Mouse (Mus musculus) embryonic facial prominence, embryonic 14.5 days (tissue): Measurements from ENCODE around the gene Polr2i. TPM values are rescaled to one million over a fixed set of nuclear protein-coding genes. Genes with fewer than 3 reads are reported as not detected.

Experiments
- ATAC-seq: fragments of 200-750 bp; cut with Nextera tagmentation; 2 replicates; pipeline ENCODE4 v1.8.0; 2017; ENCODE audit warnings: low read depth, moderate number of reproducible peaks, moderate TSS enrichment
- DNase-seq: peaks from one replicate; pipeline ENCODE4 v3.0.0-alpha.2; 2015; ENCODE audit warnings: low spot score
- H3K27ac ChIP-seq: fragments of 300-500 bp; sonication (generic); replicated peaks from 2 replicates; pipeline ENCODE4 v1.5.1; 2014; ENCODE audit warnings: low read depth, mild to moderate bottlenecking, low read length, moderate library complexity
- H3K27me3 ChIP-seq: fragments of 300-500 bp; sonication (generic); replicated peaks from 2 replicates; pipeline ENCODE4 v1.6.1; 2014; ENCODE audit warnings: low read length; ENCODE audit not compliant: control insufficient read depth, insufficient read depth
- H3K36me3 ChIP-seq: fragments of 300-500 bp; sonication (generic); 2 replicates; pipeline ENCODE4 v1.6.1; 2014; ENCODE audit warnings: low read length, mixed read lengths; ENCODE audit not compliant: control insufficient read depth, insufficient read depth
- H3K4me1 ChIP-seq: fragments of 300-500 bp; sonication (generic); 2 replicates; pipeline ENCODE4 v1.6.1; 2014; ENCODE audit warnings: antibody characterized with exemption, low read length; ENCODE audit not compliant: control insufficient read depth, insufficient read depth
- H3K4me2 ChIP-seq: fragments of 300-500 bp; sonication (generic); 2 replicates; pipeline ENCODE4 v1.6.1; 2014; ENCODE audit warnings: low read depth, mild to moderate bottlenecking, low read length, moderate library complexity, mixed read lengths
- H3K4me3 ChIP-seq: fragments of 300-500 bp; sonication (generic); 2 replicates; pipeline ENCODE4 v1.5.1; 2014; ENCODE audit warnings: low read depth, mild to moderate bottlenecking, low read length
- H3K9ac ChIP-seq: fragments of 300-500 bp; sonication (generic); 2 replicates; pipeline ENCODE4 v1.6.1; 2014; ENCODE audit warnings: low read depth, mild to moderate bottlenecking, low read length, moderate library complexity, mixed read lengths
- H3K9me3 ChIP-seq: fragments of 300-500 bp; sonication (generic); 2 replicates; pipeline ENCODE4 v1.6.1; 2016; ENCODE audit warnings: low read length; ENCODE audit not compliant: control insufficient read depth
- WGBS: fragments of 180-500 bp; shearing (Covaris S2); extraction: QIAGEN DNeasy Blood & Tissue Kit; methylation state at CpG from one replicate; pipeline ENCODE4 v1.1.7; 2014; 5-methylcytosine and 5-hydroxymethylcytosine counted together
- polyA plus RNA-seq: library from polyadenylated mRNA; unstranded; fragments of >200 nt; fragmentation: Nextera tagmentation; extraction: Ambion mirVana; gene quantifications from 2 replicates; pipeline ENCODE4 v1.2.1, GENCODE M21; 2014

Gene Polr2i
- polyA plus RNA-seq, 1 experiment from 2014 or later = 180 TPM

DNA sequence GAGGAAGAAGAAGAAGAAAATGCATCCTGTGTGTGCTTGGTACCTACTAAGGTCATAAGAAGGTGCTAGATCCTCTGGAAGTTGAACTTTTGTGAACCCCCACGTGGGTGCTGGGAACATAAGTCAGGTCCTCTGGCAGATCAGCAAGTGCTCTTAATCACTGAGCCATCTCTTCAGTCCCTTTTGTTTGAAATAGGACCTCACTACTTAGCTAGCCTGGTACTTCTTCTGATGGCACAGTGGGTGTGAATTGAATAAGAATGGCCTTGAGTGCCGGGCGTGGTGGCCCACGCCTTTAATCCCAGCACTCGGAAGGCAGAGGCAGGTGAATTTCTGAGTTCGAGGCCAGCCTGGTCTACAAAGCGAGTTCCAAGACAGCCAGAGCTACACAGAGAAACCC lies 34.2 kb downstream of the Polr2i start:
- no peak overlapping the region for H3K4me3 ChIP-seq
- WGBS = 91% methylated on average over 7 of the region's 7 CpGs
- no peak overlapping the region for H3K27ac ChIP-seq
- H3K27me3 ChIP-seq = no peaks in the 10 kb centered on the region
- DNase-seq (no peak), ATAC-seq (no peak)
- peaks cover 12% of the 10 kb centered on the region; the same call in 1 of the 2 replicates for H3K36me3 ChIP-seq
- H3K4me2 ChIP-seq = no peak overlapping the region
- H3K4me1 ChIP-seq = no peaks in the 10 kb centered on the region
- no peaks in the 10 kb centered on the region for H3K9me3 ChIP-seq
- no peak overlapping the region for H3K9ac ChIP-seq

DNA sequence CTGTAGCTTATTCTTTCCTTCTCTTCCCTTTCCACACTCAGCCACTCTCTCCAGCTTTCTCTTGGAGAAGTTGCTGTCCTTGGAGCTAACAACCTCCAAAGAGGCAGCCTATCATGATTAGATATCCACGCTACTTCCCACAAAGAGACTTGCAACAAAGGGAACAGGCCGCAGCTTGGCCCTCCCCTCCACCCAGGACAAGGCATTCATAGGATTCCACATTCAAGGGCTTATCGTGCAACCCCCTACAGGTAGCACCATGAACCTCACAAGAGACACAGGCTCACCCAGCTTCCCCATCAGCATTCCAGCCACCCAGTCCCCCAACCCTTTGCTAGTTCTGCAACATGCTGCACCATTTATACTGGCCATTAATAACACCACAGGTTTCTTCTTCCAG lies 35.0 kb downstream of the Polr2i start:
- Histone ChIP-seq H3K4me2 (no peak overlapping the region), H3K4me3 (no peak overlapping the region), H3K36me3 (peaks cover 13% of the 10 kb centered on the region; the same call in 1 of the 2 replicates), H3K4me1 (no peaks in the 10 kb centered on the region), H3K9me3 (no peaks in the 10 kb centered on the region), H3K9ac (no peak overlapping the region), H3K27ac (no peak overlapping the region), H3K27me3 (no peaks in the 10 kb centered on the region)
- DNase-seq (no peak), ATAC-seq (no peak)
- 77% methylated on average over 3 of the region's 3 CpGs for WGBS

DNA sequence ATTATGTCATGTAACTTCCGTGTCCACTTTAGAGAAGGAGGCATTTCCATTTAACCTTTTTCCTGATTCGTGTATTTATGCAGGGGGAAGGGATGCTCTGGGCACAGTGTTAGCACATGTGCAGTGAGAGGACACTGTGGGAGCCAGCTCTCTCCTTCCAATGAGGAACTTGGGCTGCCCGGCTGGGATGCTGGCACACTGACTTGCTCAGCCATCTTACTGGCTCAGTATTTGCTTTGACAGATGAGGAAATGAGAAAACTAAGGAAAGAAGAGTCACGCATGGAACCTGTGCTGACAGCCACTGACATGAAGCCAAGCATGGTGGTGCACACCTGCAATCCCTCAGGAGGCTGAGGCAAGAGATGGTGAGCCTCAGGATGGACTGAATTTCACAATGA lies 37.9 kb downstream of the Polr2i start:
- no peak overlapping the region for H3K4me3 ChIP-seq
- 0 out of 2 replicates have a peak, but pooled peaks cover 7% of the 10 kb centered on the region for H3K36me3 ChIP-seq
- no peaks in the 10 kb centered on the region for H3K27me3 ChIP-seq
- WGBS = 91% methylated on average over 4 of the region's 4 CpGs
- no peak overlapping the region for H3K9ac ChIP-seq
- no peak overlapping the region for H3K4me2 ChIP-seq
- H3K9me3 ChIP-seq = no peaks in the 10 kb centered on the region
- H3K27ac ChIP-seq = no peak overlapping the region
- H3K4me1 ChIP-seq = no peaks in the 10 kb centered on the region
- ATAC-seq (no peak), DNase-seq (no peak)

DNA sequence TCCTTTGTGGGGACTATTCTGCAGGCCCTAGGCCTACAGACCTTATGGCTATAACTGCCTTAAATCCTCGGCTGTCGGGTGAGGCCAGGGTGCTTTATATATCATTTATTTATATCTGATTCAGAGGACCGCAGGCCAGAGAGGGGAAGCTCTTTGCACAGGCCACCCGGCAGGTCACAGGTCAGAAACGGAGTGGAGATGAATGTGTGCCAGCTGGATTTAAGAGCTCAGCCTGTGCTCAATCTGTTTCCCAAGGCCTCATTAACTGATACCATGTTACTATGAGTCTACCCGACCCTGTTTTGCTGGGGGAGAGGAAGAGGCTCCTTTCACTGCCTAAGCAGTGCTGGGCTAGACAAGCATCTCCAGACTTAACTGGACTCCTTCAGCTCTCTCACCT lies 42.6 kb downstream of the Polr2i start:
- H3K27me3 ChIP-seq = no peaks in the 10 kb centered on the region
- ATAC-seq = no peak
- no peak overlapping the region for H3K27ac ChIP-seq
- 80% methylated on average over 6 of the region's 6 CpGs for WGBS
- no peaks in the 10 kb centered on the region for H3K9me3 ChIP-seq
- H3K4me3 ChIP-seq = no peak overlapping the region
- H3K9ac ChIP-seq = no peak overlapping the region
- no peak overlapping the region for H3K4me2 ChIP-seq
- H3K36me3 ChIP-seq = 0 out of 2 replicates have a peak, but pooled peaks cover 7% of the 10 kb centered on the region
- no peaks in the 10 kb centered on the region for H3K4me1 ChIP-seq
- DNase-seq = no peak

DNA sequence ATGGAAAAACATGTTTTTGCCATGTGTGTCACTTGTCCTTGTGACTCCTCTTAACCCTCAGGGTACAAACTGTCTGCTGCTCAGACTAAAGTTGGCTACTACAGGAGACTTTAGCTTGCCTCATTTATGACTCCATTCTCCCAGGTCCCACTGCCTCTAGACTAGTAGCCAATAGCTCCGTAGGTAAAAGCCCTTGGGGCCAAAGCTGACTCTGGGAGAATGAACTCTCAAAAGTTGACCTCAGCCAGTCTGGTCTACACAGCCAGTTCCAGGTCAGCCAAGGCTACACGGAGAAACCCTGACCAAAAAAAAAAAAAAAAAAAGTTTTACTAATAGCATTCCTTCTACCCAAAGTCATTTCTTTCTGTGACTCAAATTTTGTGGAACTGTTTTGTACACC lies 47.2 kb downstream of the Polr2i start:
- ATAC-seq (no peak), DNase-seq (no peak)
- H3K4me2 ChIP-seq = peak overlapping the region; percentile 95
- 0 out of 2 replicates have a peak, but pooled peaks cover 4% of the 10 kb centered on the region for H3K4me1 ChIP-seq
- 54% methylated on average over 2 of the region's 2 CpGs for WGBS
- no peak overlapping the region for H3K27ac ChIP-seq
- no peaks in the 10 kb centered on the region for H3K36me3 ChIP-seq
- H3K27me3 ChIP-seq = no peaks in the 10 kb centered on the region
- H3K9ac ChIP-seq = no peak overlapping the region
- no peaks in the 10 kb centered on the region for H3K9me3 ChIP-seq
- no peak overlapping the region for H3K4me3 ChIP-seq

DNA sequence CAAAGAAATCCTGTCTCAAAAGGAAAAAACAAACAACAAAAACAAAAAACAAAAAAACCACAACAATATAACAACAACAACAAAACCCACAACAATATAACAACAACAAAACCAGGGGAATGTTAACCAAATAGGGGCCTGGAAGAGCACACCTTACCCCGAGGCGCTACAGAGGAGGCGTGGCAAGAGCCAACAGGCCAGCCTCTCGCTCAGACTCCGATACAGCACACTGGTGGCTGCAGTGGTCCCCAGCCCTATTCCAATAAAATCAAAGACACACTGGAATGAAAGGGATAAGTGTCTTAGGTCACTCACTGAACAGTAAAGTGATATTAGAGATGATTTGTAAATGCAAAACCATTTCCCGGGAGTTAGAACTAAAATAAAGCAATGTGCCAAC lies 47.8 kb downstream of the Polr2i start:
- peak overlapping the region; percentile 60; the same call in 1 of the 2 replicates for H3K9ac ChIP-seq
- no peaks in the 10 kb centered on the region for H3K27me3 ChIP-seq
- H3K9me3 ChIP-seq = no peaks in the 10 kb centered on the region
- peak overlapping the region; percentile 95 for H3K4me2 ChIP-seq
- DNase-seq (peak; percentile 19), ATAC-seq (no peak)
- peak overlapping the region; percentile 75 for H3K4me3 ChIP-seq
- 0 out of 2 replicates have a peak, but pooled peaks cover 4% of the 10 kb centered on the region for H3K4me1 ChIP-seq
- no peak overlapping the region; the same call in 1 of the 2 replicates for H3K27ac ChIP-seq
- H3K36me3 ChIP-seq = no peaks in the 10 kb centered on the region
- 0% methylated on average over 6 of the region's 6 CpGs for WGBS

DNA sequence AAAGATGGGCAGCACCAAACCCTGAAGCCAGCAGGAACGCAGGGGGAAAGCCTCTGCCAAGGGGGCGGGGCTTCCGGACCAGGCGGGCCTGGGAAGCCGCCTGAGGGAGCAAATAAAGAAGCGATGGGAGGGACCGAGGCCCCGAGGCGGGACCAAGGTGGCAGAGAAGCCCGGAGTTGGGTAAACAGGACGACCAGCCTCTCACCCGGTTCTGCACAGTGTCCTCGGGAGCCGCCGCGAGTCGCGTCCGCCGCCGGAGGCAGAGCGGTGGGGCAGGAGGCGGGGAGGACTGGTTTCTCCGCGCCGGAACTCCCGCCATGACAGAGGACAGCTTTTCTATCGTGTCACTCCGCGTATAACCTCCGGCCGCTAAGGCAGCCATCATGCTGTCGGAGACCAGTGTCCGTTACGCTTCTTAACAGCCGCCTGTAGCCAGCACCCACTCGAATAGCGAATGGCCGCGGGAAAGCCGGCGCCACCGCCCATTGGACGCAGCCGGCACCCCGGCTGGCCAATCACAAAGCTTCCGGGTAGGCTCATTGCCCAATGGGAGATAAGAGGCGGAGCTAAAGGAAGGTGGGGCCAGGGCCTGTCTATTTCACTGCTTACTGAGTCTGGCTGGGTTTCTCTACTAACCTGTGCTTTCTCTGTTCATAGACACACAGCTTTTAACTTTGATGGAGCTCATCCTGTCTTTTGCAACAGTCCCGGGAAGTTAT lies 48.4 kb downstream of the Polr2i start, which contains the start of the genes Thap8 and Wdr62:
TSS of gene Thap8 (plus strand) at position 144 of the 719 bp plus-strand sequence.
TSS of gene Wdr62 (minus strand) at position 469 of the 719 bp plus-strand sequence.
- peak within 1 kb of the TSS; percentile 75 for H3K4me3 ChIP-seq
- H3K27me3 ChIP-seq = no peaks in the 10 kb centered on the region
- WGBS = under 1% methylated on average over 45 of the region's 49 CpGs
- ATAC-seq = peak; percentile 96
- H3K27ac ChIP-seq = peak within 1 kb of the TSS; percentile 95
- H3K9me3 ChIP-seq = no peaks in the 10 kb centered on the region
- no peaks in the 10 kb centered on the region for H3K36me3 ChIP-seq
- H3K9ac ChIP-seq = peak within 1 kb of the TSS; percentile 66
- 0 out of 2 replicates have a peak, but pooled peaks cover 4% of the 10 kb centered on the region for H3K4me1 ChIP-seq
- H3K4me2 ChIP-seq = peak within 1 kb of the TSS; percentile 95
- peak; percentile 97 for DNase-seq

DNA sequence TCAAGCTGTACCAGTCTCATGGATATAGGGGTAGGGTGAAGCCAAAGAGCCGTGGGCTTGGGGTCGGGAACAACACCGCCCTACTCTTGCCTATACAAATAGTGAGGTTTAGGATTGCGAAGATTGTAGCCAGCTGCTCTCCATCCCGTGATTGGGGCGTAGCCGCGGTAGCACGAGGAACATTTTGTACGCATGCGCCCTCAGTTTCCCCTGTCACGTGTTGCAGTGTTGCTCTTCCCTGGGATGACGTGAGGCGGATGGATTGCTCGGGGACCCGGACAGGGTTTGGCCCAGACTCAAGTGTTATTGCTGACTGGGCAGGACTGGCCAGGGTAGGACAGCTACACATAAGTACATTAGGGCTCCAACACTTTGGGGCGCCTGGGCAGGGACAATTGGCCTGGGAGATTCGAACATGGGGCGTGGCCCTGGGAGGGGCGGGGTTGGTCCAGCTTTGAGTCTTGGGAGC lies 49.0 kb downstream of the Polr2i start:
- peak; percentile 85 for ATAC-seq
- Histone ChIP-seq H3K4me1 (0 out of 2 replicates have a peak, but pooled peaks cover 4% of the 10 kb centered on the region), H3K4me2 (peak overlapping the region; percentile 95), H3K4me3 (peak overlapping the region; percentile 75), H3K9ac (peak overlapping the region; percentile 66), H3K27ac (peak overlapping the region; percentile 95), H3K36me3 (no peaks in the 10 kb centered on the region), H3K9me3 (no peaks in the 10 kb centered on the region), H3K27me3 (no peaks in the 10 kb centered on the region)
- under 1% methylated on average over 19 of the region's 20 CpGs for WGBS
- DNase-seq = peak; percentile 96
